Mouse (Mus musculus) bone marrow, adult 2 months (tissue): Measurements from ENCODE around the gene Iqck.

ENCODE experiments used
- CTCF ChIP-seq: fragments of 200-500 bp; IDR thresholded peaks from 2 replicates; pipeline ENCODE4 v1.5.1; 2011; ENCODE audit warnings: low read length, control low read depth; ENCODE audit not compliant: control insufficient read depth, insufficient read depth
- POLR2A ChIP-seq: fragments of 200-500 bp; IDR thresholded peaks from 2 replicates; pipeline ENCODE4 v1.6.1; 2011; ENCODE audit warnings: low read depth, mild to moderate bottlenecking, control low read depth, low read length, borderline replicate concordance; ENCODE audit not compliant: control insufficient read depth

DNA sequence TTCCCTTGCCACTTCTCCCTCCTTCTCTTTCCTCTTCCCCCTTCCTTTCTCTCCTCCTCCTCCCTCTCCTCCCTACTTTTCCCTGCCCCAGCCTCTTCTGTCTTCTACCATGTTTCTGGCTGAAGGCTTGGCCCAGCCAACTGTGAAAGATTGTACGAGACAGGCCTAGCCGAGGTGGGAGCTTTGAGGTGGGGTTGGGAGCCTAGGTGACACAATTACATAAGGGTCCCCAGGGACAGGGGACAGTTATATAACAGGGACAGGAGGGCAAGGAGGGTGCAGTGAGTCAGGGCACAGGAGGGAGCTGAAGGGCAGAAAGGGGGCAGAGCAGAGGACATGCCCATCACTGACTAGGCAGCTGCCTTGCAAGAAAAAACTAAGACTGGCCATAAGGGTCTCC lies 146.4 kb downstream of the Iqck start:
- TF ChIP-seq POLR2A, result no peak
- TF ChIP-seq CTCF, result no peak
